Mouse (Mus musculus) liver, embryonic 12.5 days (tissue): ENCODE data around the gene Thegl. TPM values are rescaled to one million over a fixed set of nuclear protein-coding genes. Genes with fewer than 3 reads are reported as not detected.
"Not testable (repeated sequence)": the region's sequence is repeated elsewhere in the genome, so short reads cannot be mapped to it uniquely, and the experiment has no call there.

ENCODE experiments used
- ATAC-seq: fragments of 200-750 bp; cut with Nextera tagmentation; 2 replicates; pipeline ENCODE4 v1.8.0; 2017; ENCODE audit warnings: moderate number of reproducible peaks, mild to moderate bottlenecking, moderate library complexity
- H3K27ac ChIP-seq: fragments of 300-500 bp; sonication (generic); 2 replicates; pipeline ENCODE4 v1.5.1; 2016; ENCODE audit warnings: mild to moderate bottlenecking
- H3K27me3 ChIP-seq: fragments of 300-500 bp; sonication (generic); replicated peaks from 2 replicates; pipeline ENCODE4 v1.6.1; 2016; ENCODE audit warnings: mild to moderate bottlenecking, moderate library complexity
- H3K36me3 ChIP-seq: fragments of 300-500 bp; sonication (generic); 2 replicates; pipeline ENCODE4 v1.6.1; 2016; ENCODE audit warnings: mild to moderate bottlenecking, moderate library complexity
- H3K4me1 ChIP-seq: fragments of 300-500 bp; sonication (generic); 2 replicates; pipeline ENCODE4 v1.6.1; 2016
- H3K4me2 ChIP-seq: fragments of 300-500 bp; sonication (generic); 2 replicates; pipeline ENCODE4 v1.6.1; 2016; ENCODE audit warnings: mild to moderate bottlenecking, moderate library complexity
- H3K4me3 ChIP-seq: fragments of 300-500 bp; sonication (generic); 2 replicates; pipeline ENCODE4 v1.5.1; 2016; ENCODE audit warnings: mild to moderate bottlenecking, moderate library complexity
- H3K9ac ChIP-seq: fragments of 300-500 bp; sonication (generic); 2 replicates; pipeline ENCODE4 v1.6.1; 2016; ENCODE audit warnings: mild to moderate bottlenecking, moderate library complexity
- H3K9me3 ChIP-seq: fragments of 300-500 bp; sonication (generic); replicated peaks from 2 replicates; pipeline ENCODE4 v1.6.1; 2016; ENCODE audit warnings: mild to moderate bottlenecking, moderate library complexity
- WGBS: fragments of 180-500 bp; shearing (Covaris S2); methylation state at CpG from one replicate; pipeline ENCODE4 v1.1.7; 2016; ENCODE audit not compliant: insufficient replicate concordance; 5-methylcytosine and 5-hydroxymethylcytosine counted together
- polyA plus RNA-seq: library from polyadenylated mRNA; unstranded; fragments of >200 nt; fragmentation: Nextera tagmentation; extraction: Ambion mirVana; gene quantifications from 2 replicates; pipeline ENCODE4 v1.2.1, GENCODE M21; 2016

The Thegl gene
- polyA plus RNA-seq, 1 experiment from 2014 or later = 0.41 TPM

GRCm38 (mm10) chr5:77001192-77001591, 14.6 kb upstream of the Thegl start:
- H3K9ac ChIP-seq = no peak overlapping the region
- no peak for ATAC-seq
- WGBS = 89% methylated on average over 17 of the region's 17 CpGs
- H3K4me1 ChIP-seq = no peaks in the 10 kb centered on the region
- no peak overlapping the region for H3K4me2 ChIP-seq
- H3K4me3 ChIP-seq = no peak overlapping the region
- H3K27me3 ChIP-seq = 0 out of 2 replicates have a peak, but pooled peaks cover under 1% of the 10 kb centered on the region
- no peaks in the 10 kb centered on the region for H3K9me3 ChIP-seq
- peaks cover 51% of the 10 kb centered on the region for H3K36me3 ChIP-seq
- H3K27ac ChIP-seq = no peak overlapping the region

GRCm38 (mm10) chr5:77004051-77004821, 11.6 kb upstream of the Thegl start, which contains the start of gene Arl9:
Gene Arl9, plus strand, starts transcription at chr5:77004055.
- Histone ChIP-seq H3K9me3 (no peaks in the 10 kb centered on the region), H3K4me2 (no peak within 1 kb of the TSS), H3K4me3 (no peak within 1 kb of the TSS), H3K4me1 (peaks cover 3% of the 10 kb centered on the region; the same call in 1 of the 2 replicates), H3K36me3 (peaks cover 23% of the 10 kb centered on the region), H3K9ac (no peak within 1 kb of the TSS), H3K27me3 (0 out of 2 replicates have a peak, but pooled peaks cover 3% of the 10 kb centered on the region), H3K27ac (no peak within 1 kb of the TSS)
- no peak for ATAC-seq
- WGBS = 89% methylated on average over 6 of the region's 6 CpGs

- Histone ChIP-seq H3K9ac (no peak overlapping the region), H3K9me3 (no peaks in the 10 kb centered on the region), H3K36me3 (no peaks in the 10 kb centered on the region), H3K4me2 (no peak overlapping the region), H3K27me3 (0 out of 2 replicates have a peak, but pooled peaks cover 3% of the 10 kb centered on the region), H3K27ac (peak overlapping the region; percentile 65; the same call in 1 of the 2 replicates), H3K4me1 (peaks cover 29% of the 10 kb centered on the region), H3K4me3 (no peak overlapping the region)
- ATAC-seq = peak; percentile 70
- 64% methylated on average over 9 of the region's 9 CpGs for WGBS
These were observed 5.5 kb upstream of the Thegl start for GRCm38 (mm10) chr5:77010352-77010751.

GRCm38 (mm10) chr5:77011082-77011481, 4.7 kb upstream of the Thegl start:
- Histone ChIP-seq H3K9me3 (no peaks in the 10 kb centered on the region), H3K4me2 (no peak overlapping the region), H3K4me3 (no peak overlapping the region), H3K27me3 (0 out of 2 replicates have a peak, but pooled peaks cover 3% of the 10 kb centered on the region), H3K36me3 (no peaks in the 10 kb centered on the region), H3K4me1 (peaks cover 37% of the 10 kb centered on the region), H3K9ac (no peak overlapping the region), H3K27ac (peak overlapping the region; percentile 65)
- WGBS = 29% methylated on average over 3 of the region's 3 CpGs
- ATAC-seq = peak; percentile 58

- Histone ChIP-seq H3K27me3 (no peaks in the 10 kb centered on the region), H3K4me2 (no peak overlapping the region), H3K4me1 (peaks cover 37% of the 10 kb centered on the region), H3K27ac (no peak overlapping the region), H3K9ac (no peak overlapping the region), H3K4me3 (no peak overlapping the region), H3K9me3 (no peaks in the 10 kb centered on the region), H3K36me3 (no peaks in the 10 kb centered on the region)
- 55% methylated on average over 3 of the region's 3 CpGs for WGBS
- ATAC-seq = no peak
These were observed 2.7 kb upstream of the Thegl start for GRCm38 (mm10) chr5:77013171-77013570.

- no peaks in the 10 kb centered on the region for H3K36me3 ChIP-seq
- H3K4me2 ChIP-seq = no peak overlapping the region
- H3K27ac ChIP-seq = 0 out of 2 replicates have a peak overlapping the region, but pooled peaks have one; percentile 10
- H3K4me1 ChIP-seq = peaks cover 11% of the 10 kb centered on the region
- no peak overlapping the region for H3K4me3 ChIP-seq
- peak; percentile 75 for ATAC-seq
- no peak overlapping the region for H3K9ac ChIP-seq
- H3K27me3 ChIP-seq = no peaks in the 10 kb centered on the region
- H3K9me3 ChIP-seq = 0 out of 2 replicates have a peak, but pooled peaks cover 4% of the 10 kb centered on the region
- 34% methylated on average over 3 of the region's 3 CpGs for WGBS
These were observed 12.2 kb downstream of the Thegl start for GRCm38 (mm10) chr5:77028034-77028433.

GRCm38 (mm10) chr5:77029735-77030134, 13.9 kb downstream of the Thegl start:
- ATAC-seq = peak; percentile 47; the same call in 1 of the 2 replicates
- H3K27ac ChIP-seq = no peak overlapping the region
- WGBS = 73% methylated on average over 5 of the region's 5 CpGs
- H3K4me1 ChIP-seq = peaks cover 11% of the 10 kb centered on the region
- no peak overlapping the region for H3K4me3 ChIP-seq
- no peak overlapping the region for H3K9ac ChIP-seq
- no peaks in the 10 kb centered on the region for H3K27me3 ChIP-seq
- no peaks in the 10 kb centered on the region for H3K36me3 ChIP-seq
- H3K4me2 ChIP-seq = no peak overlapping the region
- H3K9me3 ChIP-seq = 0 out of 2 replicates have a peak, but pooled peaks cover 4% of the 10 kb centered on the region

GRCm38 (mm10) chr5:77035101-77035500, 19.3 kb downstream of the Thegl start:
- H3K27me3 ChIP-seq, ATAC-seq, H3K9me3 ChIP-seq, H3K36me3 ChIP-seq, H3K4me3 ChIP-seq, H3K27ac ChIP-seq, H3K9ac ChIP-seq, H3K4me2 ChIP-seq: not testable (repeated sequence)
- H3K4me1 ChIP-seq = peaks cover 14% of the 10 kb centered on the region

- Histone ChIP-seq H3K27me3 (peaks cover 3% of the 10 kb centered on the region; the same call in 1 of the 2 replicates), H3K4me1 (peaks cover 15% of the 10 kb centered on the region), H3K9ac (no peak overlapping the region), H3K4me3 (no peak overlapping the region), H3K27ac (no peak overlapping the region), H3K9me3 (no peaks in the 10 kb centered on the region), H3K36me3 (no peaks in the 10 kb centered on the region), H3K4me2 (no peak overlapping the region)
- WGBS = 83% methylated on average over 10 of the region's 10 CpGs
- no peak for ATAC-seq
These were observed 22.6 kb downstream of the Thegl start for GRCm38 (mm10) chr5:77038451-77038850.

GRCm38 (mm10) chr5:77039391-77039790, 23.6 kb downstream of the Thegl start:
- H3K27ac ChIP-seq = no peak overlapping the region
- ATAC-seq = no peak
- H3K4me2 ChIP-seq = no peak overlapping the region
- H3K4me1 ChIP-seq = peaks cover 15% of the 10 kb centered on the region
- no peak overlapping the region for H3K4me3 ChIP-seq
- peaks cover 3% of the 10 kb centered on the region; the same call in 1 of the 2 replicates for H3K27me3 ChIP-seq
- H3K9ac ChIP-seq = no peak overlapping the region
- no peaks in the 10 kb centered on the region for H3K36me3 ChIP-seq
- no peaks in the 10 kb centered on the region for H3K9me3 ChIP-seq

- peaks cover 10% of the 10 kb centered on the region; the same call in 1 of the 2 replicates for H3K27me3 ChIP-seq
- H3K9ac ChIP-seq = no peak overlapping the region
- H3K4me1 ChIP-seq = peaks cover 6% of the 10 kb centered on the region; the same call in 1 of the 2 replicates
- H3K4me2 ChIP-seq = no peak overlapping the region
- no peaks in the 10 kb centered on the region for H3K36me3 ChIP-seq
- no peak overlapping the region for H3K4me3 ChIP-seq
- 23% methylated on average over 5 of the region's 5 CpGs for WGBS
- H3K27ac ChIP-seq = no peak overlapping the region
- no peak for ATAC-seq
- H3K9me3 ChIP-seq = no peaks in the 10 kb centered on the region
These were observed 28.5 kb downstream of the Thegl start for GRCm38 (mm10) chr5:77044362-77044761.

- Histone ChIP-seq H3K36me3 (no peaks in the 10 kb centered on the region), H3K4me2 (no peak overlapping the region), H3K9me3 (no peaks in the 10 kb centered on the region), H3K27me3 (peaks cover 12% of the 10 kb centered on the region; the same call in 1 of the 2 replicates), H3K4me1 (no peaks in the 10 kb centered on the region), H3K4me3 (no peak overlapping the region), H3K27ac (no peak overlapping the region), H3K9ac (no peak overlapping the region)
- 83% methylated on average over 5 of the region's 5 CpGs for WGBS
- ATAC-seq = no peak
These were observed 36.8 kb downstream of the Thegl start for GRCm38 (mm10) chr5:77052616-77053015.
